ENCODE assay signal across 9 mouse cellular contexts in genomic region chr7:97424621-97425245, GRCm38 (mm10). TPM values are rescaled to one million over a fixed set of nuclear protein-coding genes. Genes with fewer than 3 reads are reported as not detected.
A peak's percentile ranks its signal among the peaks of the same experiment; 100 is the strongest.
DNase-seq lines count a peak whose midpoint lies in the region; ATAC-seq and TF ChIP-seq lines count a peak whose summit lies in the region.
"Had no signal": no experiment of that assay in that cellular context is flagged by ENCODE, and none has a peak within 500 bp of the region (broad histone marks: within the 10 kb centered on the region; RNA-seq: fewer than 3 reads in every experiment).

No protein-coding gene starts in this region.

- peak; percentile 84 for ATAC-seq in forebrain, embryonic 11.5 days (replicated peaks; ENCODE audit: low FRiP score)
- ATAC-seq in liver, embryonic 16.5 days (ENCODE audit: low read depth) = peak; percentile 71
- ATAC-seq in neural tube, embryonic 13.5 days (ENCODE audit: low read depth) = peak; percentile 77
- ATAC-seq in stomach, postnatal 0 days (ENCODE audit: low FRiP score, low TSS enrichment) = peak; percentile 70

- no peak overlapping the region for H3K4me3 ChIP-seq in forebrain, embryonic 11.5 days (ENCODE audit: low read depth, low read length)
- H3K4me3 ChIP-seq in liver, embryonic 16.5 days (ENCODE audit: low read depth, low read length) = no peak overlapping the region
- H3K4me3 ChIP-seq in neural tube, embryonic 13.5 days = no peak overlapping the region
- H3K4me3 ChIP-seq in stomach, postnatal 0 days (ENCODE audit: low read depth, low read length) = no peak overlapping the region
- H3K4me3 ChIP-seq: erythroblast, embryonic 14.5 days had no signal

- intact Hi-C loops in heart, postnatal 10 days (cut with DNase I) = loop anchor here (2.0 to 5.0 kb wide), 3 partner anchors 58 to 553 kb away; partner anchors contain the start of gene Ints4

- no peaks in the 10 kb centered on the region for H3K36me3 ChIP-seq in forebrain, embryonic 11.5 days (ENCODE audit: control insufficient read depth, insufficient read depth, low read length)
- H3K36me3 ChIP-seq in liver, embryonic 16.5 days (ENCODE audit: control insufficient read depth, insufficient read depth) = no peaks in the 10 kb centered on the region
- no peaks in the 10 kb centered on the region for H3K36me3 ChIP-seq in neural tube, embryonic 13.5 days
- H3K36me3 ChIP-seq in stomach, postnatal 0 days (ENCODE audit: control insufficient read depth, insufficient read depth, low read length) = no peaks in the 10 kb centered on the region

- no peaks in the 10 kb centered on the region for H3K27me3 ChIP-seq in forebrain, embryonic 11.5 days (ENCODE audit: control insufficient read depth, insufficient read depth, low read length)
- no peaks in the 10 kb centered on the region for H3K27me3 ChIP-seq in liver, embryonic 16.5 days (ENCODE audit: control insufficient read depth, insufficient read depth, low read depth, low read length)
- H3K27me3 ChIP-seq in neural tube, embryonic 13.5 days = no peaks in the 10 kb centered on the region
- H3K27me3 ChIP-seq in stomach, postnatal 0 days (ENCODE audit: control insufficient read depth, insufficient read depth, low read length) = no peaks in the 10 kb centered on the region

- 8% methylated on average over 12 of the region's 12 CpGs for WGBS in forebrain, embryonic 11.5 days
- WGBS in liver, embryonic 16.5 days (ENCODE audit: insufficient replicate concordance) = 8% methylated on average over 12 of the region's 12 CpGs
- 9% methylated on average over 12 of the region's 12 CpGs for WGBS in neural tube, embryonic 13.5 days
- WGBS in stomach, postnatal 0 days = 9% methylated on average over 12 of the region's 12 CpGs

- no peak overlapping the region for H3K27ac ChIP-seq in forebrain, embryonic 11.5 days (ENCODE audit: low read depth, low read length)
- no peak overlapping the region for H3K27ac ChIP-seq in liver, embryonic 16.5 days (ENCODE audit: low read length)
- H3K27ac ChIP-seq in neural tube, embryonic 13.5 days (replicated peaks) = no peak overlapping the region
- no peak overlapping the region for H3K27ac ChIP-seq in stomach, postnatal 0 days (replicated peaks)

- H3K4me1 ChIP-seq in forebrain, embryonic 11.5 days (replicated peaks; ENCODE audit: control insufficient read depth, insufficient read depth, low read length) = no peaks in the 10 kb centered on the region
- no peaks in the 10 kb centered on the region for H3K4me1 ChIP-seq in liver, embryonic 16.5 days (ENCODE audit: control insufficient read depth, low read depth, low read length)
- H3K4me1 ChIP-seq in neural tube, embryonic 13.5 days (replicated peaks) = peaks cover 19% of the 10 kb centered on the region
- no peaks in the 10 kb centered on the region; the same call in none of the 2 replicates for H3K4me1 ChIP-seq in stomach, postnatal 0 days (replicated peaks; ENCODE audit: control insufficient read depth, insufficient read depth)

- TF ChIP-seq EP300 in stomach, postnatal 0 days (optimal IDR thresholded peaks at IDR 0.05) = no peak

- DNase-seq in CD8-positive naive resting alpha-beta T cell, adult 2 months (ENCODE audit: low read depth in 2 of 2, low spot score in 2 of 2) = peak; percentile 75 to 80
- peak; percentile 61 for DNase-seq in c-Kit-positive CD71-positive TER-119-negative erythroid progenitor cells, embryonic 14.5 days (ENCODE audit: low read depth)
- peak; percentile 95 for DNase-seq in forebrain, embryonic 11.5 days (ENCODE audit: low spot score)
- DNase-seq in heart, postnatal 10 days = peak; percentile 93 to 97
- peak; percentile 96 to 98 for DNase-seq in kidney, postnatal 4 days
- peak; percentile 94 for DNase-seq in stomach, postnatal 0 days (ENCODE audit: low spot score)

- H3K4me2 ChIP-seq in forebrain, embryonic 11.5 days (ENCODE audit: low read depth, low read length, severe bottlenecking) = no peak overlapping the region
- no peak overlapping the region for H3K4me2 ChIP-seq in liver, embryonic 16.5 days (ENCODE audit: low read depth, low read length)
- H3K4me2 ChIP-seq in neural tube, embryonic 13.5 days = no peak overlapping the region
- H3K4me2 ChIP-seq in stomach, postnatal 0 days (replicated peaks; ENCODE audit: low read depth) = no peak overlapping the region

- H3K9ac ChIP-seq in forebrain, embryonic 11.5 days (ENCODE audit: low read length) = no peak overlapping the region
- H3K9ac ChIP-seq in liver, embryonic 16.5 days (ENCODE audit: low read depth, low read length) = no peak overlapping the region
- H3K9ac ChIP-seq in neural tube, embryonic 13.5 days = no peak overlapping the region
- H3K9ac ChIP-seq in stomach, postnatal 0 days (ENCODE audit: low read length) = no peak overlapping the region

- no peaks in the 10 kb centered on the region for H3K9me3 ChIP-seq in forebrain, embryonic 11.5 days (ENCODE audit: control insufficient read depth, low read length)
- no peaks in the 10 kb centered on the region for H3K9me3 ChIP-seq in liver, embryonic 16.5 days (replicated peaks; ENCODE audit: control insufficient read depth, low read length)
- H3K9me3 ChIP-seq in neural tube, embryonic 13.5 days = no peaks in the 10 kb centered on the region
- H3K9me3 ChIP-seq in stomach, postnatal 0 days (ENCODE audit: control insufficient read depth, low read length) = no peaks in the 10 kb centered on the region

- TF ChIP-seq CTCF in stomach, postnatal 0 days (IDR thresholded peaks at IDR 0.05; ENCODE audit: low read depth) = peak; percentile 98

RNA-seq across cellular contexts. Expression of gene Thrsp, which starts 7.2 kb away (rescaled TPM):
- 0.28 TPM in 1 of 2 replicates, not detected in the other for polyA plus RNA-seq in forebrain, embryonic 11.5 days (2014; fragmentation: Nextera tagmentation; extraction: Ambion mirVana)
- 10 to 100 TPM; 20.5 to 28.4 TPM for total RNA-seq in heart, postnatal 10 days (2021)
- polyA plus RNA-seq in liver, embryonic 16.5 days (2015; fragmentation: Nextera tagmentation; extraction: Ambion mirVana) = 0.36 and 0.92 TPM in 2 replicates
- polyA plus RNA-seq in neural tube, embryonic 13.5 days (2015; fragmentation: Nextera tagmentation; extraction: Ambion mirVana) = 0.99 and 1.5 TPM in 2 replicates
- polyA plus RNA-seq in stomach, postnatal 0 days (2015; fragmentation: Nextera tagmentation; extraction: Ambion mirVana) = 1.4 and 1.5 TPM in 2 replicates
- polyA plus RNA-seq: erythroblast, embryonic 14.5 days had no signal

RNA-seq across cellular contexts. Expression of gene Ndufc2, which starts 24.9 kb away (rescaled TPM):
- polyA plus RNA-seq in forebrain, embryonic 11.5 days (2014; fragmentation: Nextera tagmentation; extraction: Ambion mirVana) = 307 and 339 TPM in 2 replicates
- 100 to 1,000 TPM; 525 to 575 TPM for total RNA-seq in heart, postnatal 10 days (2021)
- 144 and 171 TPM in 2 replicates for polyA plus RNA-seq in liver, embryonic 16.5 days (2015; fragmentation: Nextera tagmentation; extraction: Ambion mirVana)
- 431 and 478 TPM in 2 replicates for polyA plus RNA-seq in neural tube, embryonic 13.5 days (2015; fragmentation: Nextera tagmentation; extraction: Ambion mirVana)
- 415 and 439 TPM in 2 replicates for polyA plus RNA-seq in stomach, postnatal 0 days (2015; fragmentation: Nextera tagmentation; extraction: Ambion mirVana)

RNA-seq across cellular contexts. Expression of gene Kctd14, which starts 26.4 kb away (rescaled TPM):
- polyA plus RNA-seq in forebrain, embryonic 11.5 days (2014; fragmentation: Nextera tagmentation; extraction: Ambion mirVana) = 0.87 and 1.3 TPM in 2 replicates
- under 1 TPM; 0.31 to 0.37 TPM for total RNA-seq in heart, postnatal 10 days (2021)
- polyA plus RNA-seq in liver, embryonic 16.5 days (2015; fragmentation: Nextera tagmentation; extraction: Ambion mirVana) = 9.4 and 10.2 TPM in 2 replicates
- 1.2 and 2.2 TPM in 2 replicates for polyA plus RNA-seq in neural tube, embryonic 13.5 days (2015; fragmentation: Nextera tagmentation; extraction: Ambion mirVana)
- 32.4 and 33.2 TPM in 2 replicates for polyA plus RNA-seq in stomach, postnatal 0 days (2015; fragmentation: Nextera tagmentation; extraction: Ambion mirVana)

RNA-seq across cellular contexts. Expression of gene Alg8, which starts 53.3 kb away (rescaled TPM):
- 44.1 and 44.6 TPM in 2 replicates for polyA plus RNA-seq in forebrain, embryonic 11.5 days (2014; fragmentation: Nextera tagmentation; extraction: Ambion mirVana)
- 1 to 10 TPM; 7.7 to 7.8 TPM for total RNA-seq in heart, postnatal 10 days (2021)
- 29.4 and 30.2 TPM in 2 replicates for polyA plus RNA-seq in liver, embryonic 16.5 days (2015; fragmentation: Nextera tagmentation; extraction: Ambion mirVana)
- 16.2 TPM in 2 replicates for polyA plus RNA-seq in neural tube, embryonic 13.5 days (2015; fragmentation: Nextera tagmentation; extraction: Ambion mirVana)
- 14.6 and 15.3 TPM in 2 replicates for polyA plus RNA-seq in stomach, postnatal 0 days (2015; fragmentation: Nextera tagmentation; extraction: Ambion mirVana)

RNA-seq across cellular contexts. Expression of gene Ints4, which starts 56.0 kb away (rescaled TPM):
- 63.4 and 71.5 TPM in 2 replicates for polyA plus RNA-seq in forebrain, embryonic 11.5 days (2014; fragmentation: Nextera tagmentation; extraction: Ambion mirVana)
- total RNA-seq in heart, postnatal 10 days (2021) = 10 to 100 TPM; 46.6 to 52.4 TPM
- polyA plus RNA-seq in liver, embryonic 16.5 days (2015; fragmentation: Nextera tagmentation; extraction: Ambion mirVana) = 16.1 and 17.8 TPM in 2 replicates
- polyA plus RNA-seq in neural tube, embryonic 13.5 days (2015; fragmentation: Nextera tagmentation; extraction: Ambion mirVana) = 48.0 and 58.4 TPM in 2 replicates
- 21.9 and 26.7 TPM in 2 replicates for polyA plus RNA-seq in stomach, postnatal 0 days (2015; fragmentation: Nextera tagmentation; extraction: Ambion mirVana)
